Mouse (Mus musculus) lung, postnatal 0 days (tissue): ENCODE data around the gene Ppp4r2.

ENCODE experiments used
- CTCF ChIP-seq: IDR thresholded peaks from 2 replicates; pipeline ENCODE4 v1.5.1; 2016; ENCODE audit warnings: antibody characterized with exemption, mild to moderate bottlenecking
- EP300 ChIP-seq: IDR thresholded peaks from 2 replicates; pipeline ENCODE4 v1.6.1; 2016; ENCODE audit warnings: antibody characterized with exemption, mild to moderate bottlenecking, control low read depth

DNA sequence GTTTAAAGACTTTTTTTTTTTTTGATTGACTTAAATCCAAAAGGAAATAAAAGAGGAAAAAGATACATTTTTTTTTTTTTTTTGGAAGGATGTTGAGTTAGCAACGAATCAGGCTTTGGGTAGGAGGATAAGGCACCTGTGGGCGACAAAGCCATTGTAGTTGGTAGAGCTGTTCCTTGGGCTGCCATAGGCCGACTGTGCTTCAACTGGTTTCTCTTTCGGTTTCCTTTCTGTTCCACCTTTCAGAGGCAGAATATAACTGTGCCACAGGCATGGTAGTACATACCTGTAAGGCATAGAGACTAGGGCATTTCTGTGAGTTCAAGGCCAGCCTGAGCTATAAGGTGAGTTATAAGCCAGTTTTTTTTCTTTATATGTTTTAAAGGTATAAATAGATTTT is 11.6 kb downstream of the Ppp4r2 start:
- TF ChIP-seq EP300, result no peak
- no peak for TF ChIP-seq CTCF
